Mouse (Mus musculus) cerebellum, adult 2 months (tissue): ENCODE results near the gene F13a1.

ENCODE experiments used
- CTCF ChIP-seq: fragments of 200-500 bp; IDR thresholded peaks from 2 replicates; pipeline ENCODE4 v1.5.1; 2011; ENCODE audit warnings: low read depth, mild to moderate bottlenecking, control low read depth, low read length, moderate library complexity, borderline replicate concordance; ENCODE audit not compliant: insufficient read depth
- POLR2A ChIP-seq: fragments of 200-500 bp; IDR thresholded peaks from 2 replicates; pipeline ENCODE4 v1.6.1; 2011; ENCODE audit warnings: low read length, control low read depth, borderline replicate concordance; ENCODE audit not compliant: insufficient read depth

DNA sequence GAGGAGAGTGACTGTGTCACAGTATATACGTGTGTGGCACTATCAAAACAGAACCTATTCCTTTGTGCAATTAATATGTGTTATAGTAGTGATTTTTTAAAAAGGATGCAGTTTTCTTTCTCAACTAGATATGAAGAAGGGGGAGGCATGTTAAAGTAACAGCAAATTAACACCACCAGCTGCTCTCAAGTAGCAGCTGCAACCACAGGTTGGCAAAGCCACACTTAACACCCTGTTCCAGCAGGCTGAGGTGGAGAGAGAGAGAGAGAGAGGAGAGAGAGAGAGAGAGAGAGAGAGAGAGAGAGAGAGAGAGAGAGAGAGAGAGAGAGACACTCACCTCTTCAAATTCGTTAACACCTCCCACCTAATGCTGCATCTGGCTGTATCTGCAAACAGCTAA is 28.5 kb downstream of the F13a1 start:
- TF ChIP-seq POLR2A = no peak
- TF ChIP-seq CTCF = no peak
